Mouse (Mus musculus) liver, embryonic 14.5 days (tissue): ENCODE measurements at regions not wholly inside any gene's neighbourhood (a gene's known extent, or its start where the extent isn't known, plus 50 kb on each side); places are given as distances from the start of the nearest gene placed in this dataset.
A peak's percentile ranks its signal among the peaks of the same experiment; 100 is the strongest.

Experiments used
- ATAC-seq: fragments of 200-750 bp; cut with Nextera tagmentation; 2 replicates; pipeline ENCODE4 v1.8.0; 2017; ENCODE audit warnings: moderate number of reproducible peaks, mild to moderate bottlenecking, moderate library complexity; ENCODE audit not compliant: insufficient read depth
- DNase-seq, 3 experiments: peaks; one replicate each; pipeline ENCODE4 v3.0.0-alpha.2; 2012 to 2013; ENCODE audit warnings: low read depth in 3 of 3, low spot score in 3 of 3
- H3K27ac ChIP-seq: fragments of 300-500 bp; sonication (generic); 2 replicates; pipeline ENCODE4 v1.5.1; 2014; ENCODE audit warnings: moderate library complexity, mild to moderate bottlenecking, control low read depth, inconsistent platforms
- H3K27me3 ChIP-seq: fragments of 300-500 bp; sonication (generic); 2 replicates; pipeline ENCODE4 v1.6.1; 2014; ENCODE audit warnings: mild to moderate bottlenecking, low read length, moderate library complexity; ENCODE audit not compliant: control insufficient read depth, insufficient read depth
- H3K36me3 ChIP-seq: fragments of 300-500 bp; sonication (generic); replicated peaks from 2 replicates; pipeline ENCODE4 v1.6.1; 2014; ENCODE audit warnings: low read depth; ENCODE audit not compliant: control insufficient read depth, insufficient read depth
- H3K4me1 ChIP-seq, 2 experiments: fragments of 200-500 bp in 1 of 2; fragments of 300-500 bp in 1 of 2; sonication (generic) in 1 of 2; replicated peaks; 2 replicates each; pipeline ENCODE4 v1.6.1; 2012 to 2014; ENCODE audit warnings: antibody characterized with exemption in 1 of 2, inconsistent platforms in 1 of 2, low read length in 1 of 2; ENCODE audit not compliant: control insufficient read depth in 2 of 2, insufficient read depth in 2 of 2
- H3K4me2 ChIP-seq: fragments of 300-500 bp; sonication (generic); 2 replicates; pipeline ENCODE4 v1.6.1; 2014; ENCODE audit warnings: low read depth, mild to moderate bottlenecking, control low read depth, moderate library complexity
- H3K4me3 ChIP-seq, 2 experiments: fragments of 200-500 bp in 1 of 2; fragments of 300-500 bp in 1 of 2; sonication (generic) in 1 of 2; 2 replicates each; pipeline ENCODE4 v1.5.1; 2012 to 2014; ENCODE audit warnings: low read depth in 2 of 2, low read length in 2 of 2, mild to moderate bottlenecking in 2 of 2, control low read depth in 1 of 2, inconsistent platforms in 1 of 2, moderate library complexity in 1 of 2; ENCODE audit not compliant: insufficient read depth in 1 of 2
- H3K9ac ChIP-seq: fragments of 300-500 bp; sonication (generic); replicated peaks from 2 replicates; pipeline ENCODE4 v1.6.1; 2014; ENCODE audit warnings: mild to moderate bottlenecking, control low read depth, moderate library complexity
- H3K9me3 ChIP-seq: fragments of 300-500 bp; sonication (generic); 2 replicates; pipeline ENCODE4 v1.6.1; 2016; ENCODE audit warnings: low read length, mixed read lengths; ENCODE audit not compliant: control insufficient read depth
- CTCF ChIP-seq: IDR thresholded peaks from 2 replicates; pipeline ENCODE4 v1.5.1; 2016; ENCODE audit warnings: antibody characterized with exemption, low read depth, control low read depth
- EP300 ChIP-seq: IDR thresholded peaks from 2 replicates; pipeline ENCODE4 v1.6.1; 2016; ENCODE audit warnings: antibody characterized with exemption, low read depth
- WGBS: fragments of 180-500 bp; shearing (Covaris S2); extraction: QIAGEN DNeasy Blood & Tissue Kit; methylation state at CpG from one replicate; pipeline ENCODE4 v1.1.7; 2014; ENCODE audit not compliant: insufficient replicate concordance; 5-methylcytosine and 5-hydroxymethylcytosine counted together

DNA sequence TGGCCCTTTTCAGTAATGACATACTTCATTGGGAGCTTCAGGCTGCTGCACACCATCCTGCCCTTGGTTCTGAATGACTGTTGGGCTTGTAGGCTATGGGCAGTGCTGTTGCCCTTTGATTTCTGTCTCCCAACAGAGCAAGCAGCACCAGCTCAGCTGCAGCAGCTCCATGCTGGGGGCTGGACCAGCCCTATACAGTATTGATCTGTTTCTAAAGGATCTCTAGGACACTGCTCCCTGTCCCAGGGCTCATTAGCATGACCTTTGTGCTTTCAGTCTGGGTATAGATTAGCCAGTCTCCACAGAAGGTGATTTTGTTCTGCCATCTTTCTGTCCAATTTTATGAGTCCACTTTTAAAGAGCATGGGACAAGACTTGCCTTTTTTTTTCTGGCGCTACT lies 60.3 kb upstream of the Fam181b start:
- 41% methylated on average over 1 of the region's 1 CpGs for WGBS
- Histone ChIP-seq H3K27ac (no peak overlapping the region), H3K9ac (no peak overlapping the region), H3K4me1 (no peaks in the 10 kb centered on the region), H3K4me3 (no peak overlapping the region), H3K27me3 (no peaks in the 10 kb centered on the region), H3K36me3 (no peaks in the 10 kb centered on the region), H3K9me3 (no peaks in the 10 kb centered on the region), H3K4me2 (no peak overlapping the region)
- ATAC-seq (peak; percentile 41; the same call in 1 of the 2 replicates), DNase-seq (no peak)
- TF ChIP-seq EP300 (no peak), CTCF (no peak)

DNA sequence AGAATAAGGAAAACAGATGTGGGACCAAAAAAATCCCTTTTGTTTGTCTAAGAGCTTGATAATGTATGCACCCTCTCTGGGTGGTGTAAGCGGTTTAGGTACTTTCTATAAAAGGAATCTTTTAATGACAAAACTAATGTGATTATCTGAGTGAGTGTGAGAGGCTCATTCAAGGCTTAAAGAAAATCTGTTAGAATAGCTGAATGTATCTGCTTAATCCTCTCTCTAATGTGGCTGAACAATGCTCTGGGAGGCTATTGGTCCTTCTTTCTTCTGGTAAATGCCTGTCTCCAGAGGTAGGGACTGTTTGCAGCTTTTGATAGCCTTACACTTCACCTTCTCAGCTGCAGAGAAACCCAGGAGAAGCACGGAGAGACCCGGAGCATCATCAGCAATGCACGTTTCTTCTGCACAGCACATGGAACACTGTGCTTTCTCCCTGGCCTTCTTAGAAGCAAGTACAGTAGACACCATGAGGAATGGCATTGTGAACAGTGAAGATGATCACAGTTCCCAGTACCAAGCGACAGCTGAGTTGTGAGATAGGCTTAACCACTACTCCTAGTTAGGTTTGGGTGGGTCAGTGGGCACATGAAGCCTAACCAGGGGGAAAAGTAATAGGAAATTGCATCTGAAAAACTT lies 56.1 kb upstream of the Fam181b start:
- Histone ChIP-seq H3K4me2 (no peak overlapping the region), H3K27ac (no peak overlapping the region), H3K9ac (no peak overlapping the region), H3K27me3 (no peaks in the 10 kb centered on the region), H3K4me3 (no peak overlapping the region), H3K36me3 (no peaks in the 10 kb centered on the region), H3K4me1 (no peaks in the 10 kb centered on the region), H3K9me3 (no peaks in the 10 kb centered on the region)
- DNase-seq (no peak), ATAC-seq (no peak)
- TF ChIP-seq EP300 = no peak
- TF ChIP-seq CTCF = no peak
- 49% methylated on average over 5 of the region's 5 CpGs for WGBS

DNA sequence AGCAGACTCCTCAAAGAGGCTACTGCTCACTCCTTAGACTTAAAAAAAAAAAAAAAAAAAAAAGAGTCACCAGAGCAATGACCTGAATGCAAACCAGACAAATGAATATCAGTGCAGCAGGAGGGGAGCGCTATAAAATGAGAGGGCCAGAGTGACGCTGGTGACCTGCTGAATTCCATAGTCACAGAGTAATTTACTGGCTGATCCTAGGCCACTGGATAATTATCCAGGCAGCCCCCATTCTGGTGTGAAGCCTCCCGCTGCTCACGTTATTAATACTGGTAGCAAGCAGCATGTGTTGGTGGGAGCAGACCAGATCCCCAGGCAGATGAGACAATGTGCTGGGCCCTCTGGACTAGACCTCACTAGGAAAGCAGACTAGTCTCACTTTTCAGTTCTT lies 53.4 kb upstream of the Fam181b start:
- TF ChIP-seq CTCF (no peak), EP300 (no peak)
- WGBS = 69% methylated on average over 4 of the region's 4 CpGs
- no peak overlapping the region for H3K27ac ChIP-seq
- H3K4me3 ChIP-seq = no peak overlapping the region
- no peak overlapping the region for H3K9ac ChIP-seq
- no peaks in the 10 kb centered on the region for H3K9me3 ChIP-seq
- H3K4me2 ChIP-seq = no peak overlapping the region
- DNase-seq (no peak), ATAC-seq (no peak)
- no peaks in the 10 kb centered on the region for H3K4me1 ChIP-seq
- no peaks in the 10 kb centered on the region for H3K36me3 ChIP-seq
- no peaks in the 10 kb centered on the region for H3K27me3 ChIP-seq
